Mouse (Mus musculus) lung, embryonic 15.5 days (tissue): ENCODE data around the gene Slc38a8. TPM values are rescaled to one million over a fixed set of nuclear protein-coding genes. Genes with fewer than 3 reads are reported as not detected.
A peak's percentile ranks its signal among the peaks of the same experiment; 100 is the strongest.

Source experiments
- ATAC-seq: fragments of 200-750 bp; cut with Nextera tagmentation; 2 replicates; pipeline ENCODE4 v1.8.0; 2017; ENCODE audit warnings: moderate number of reproducible peaks, borderline replicate concordance; ENCODE audit not compliant: low FRiP score, low TSS enrichment; ENCODE audit errors: extremely low read depth
- H3K27ac ChIP-seq: fragments of 300-500 bp; sonication (generic); 2 replicates; pipeline ENCODE4 v1.5.1; 2015; ENCODE audit warnings: moderate library complexity, mild to moderate bottlenecking, inconsistent platforms
- H3K27me3 ChIP-seq: fragments of 300-500 bp; sonication (generic); 2 replicates; pipeline ENCODE4 v1.6.1; 2015; ENCODE audit warnings: inconsistent platforms
- H3K36me3 ChIP-seq: fragments of 300-500 bp; sonication (generic); 2 replicates; pipeline ENCODE4 v1.6.1; 2015; ENCODE audit warnings: inconsistent platforms
- H3K4me1 ChIP-seq: fragments of 300-500 bp; sonication (generic); 2 replicates; pipeline ENCODE4 v1.6.1; 2015; ENCODE audit warnings: inconsistent platforms
- H3K4me2 ChIP-seq: fragments of 300-500 bp; sonication (generic); 2 replicates; pipeline ENCODE4 v1.6.1; 2015; ENCODE audit warnings: inconsistent platforms, mild to moderate bottlenecking, moderate library complexity
- H3K4me3 ChIP-seq: fragments of 300-500 bp; sonication (generic); 2 replicates; pipeline ENCODE4 v1.5.1; 2015; ENCODE audit warnings: mild to moderate bottlenecking, inconsistent platforms
- H3K9ac ChIP-seq: fragments of 300-500 bp; sonication (generic); 2 replicates; pipeline ENCODE4 v1.6.1; 2015; ENCODE audit warnings: inconsistent platforms
- H3K9me3 ChIP-seq: fragments of 300-500 bp; sonication (generic); 2 replicates; pipeline ENCODE4 v1.6.1; 2016; ENCODE audit warnings: inconsistent platforms
- WGBS: fragments of 180-500 bp; shearing (Covaris S2); methylation state at CpG from one replicate; pipeline ENCODE4 v1.1.7; 2015; 5-methylcytosine and 5-hydroxymethylcytosine counted together
- polyA plus RNA-seq: library from polyadenylated mRNA; unstranded; fragments of >200 nt; fragmentation: Nextera tagmentation; extraction: Ambion mirVana; gene quantifications from 2 replicates; pipeline ENCODE4 v1.2.1, GENCODE M21; 2015

The Slc38a8 gene
- polyA plus RNA-seq, 1 experiment from 2014 or later: not detected

DNA sequence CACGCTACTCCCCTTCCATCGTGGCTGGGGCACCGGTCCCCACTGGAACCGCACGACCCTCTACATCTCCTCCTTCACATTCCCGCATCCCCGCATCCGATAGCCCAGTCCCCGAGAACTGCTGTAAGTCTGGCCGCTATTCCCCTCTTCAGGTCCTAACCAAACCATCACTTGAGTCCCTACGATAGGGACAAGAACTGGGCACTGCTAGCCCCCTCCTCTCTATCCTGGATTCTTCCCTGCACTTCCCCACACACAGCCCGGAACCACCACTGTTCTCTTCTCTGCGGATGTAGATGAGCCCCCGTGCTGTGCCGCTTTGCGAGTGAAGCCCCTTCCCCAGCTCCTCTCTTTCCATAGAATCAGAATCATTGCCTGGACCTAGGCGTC, 53.7 kb downstream of the Slc38a8 start:
- Histone ChIP-seq H3K27ac (no peak overlapping the region), H3K9ac (no peak overlapping the region), H3K4me3 (peak overlapping the region; percentile 59), H3K9me3 (no peaks in the 10 kb centered on the region), H3K27me3 (peaks cover 44% of the 10 kb centered on the region), H3K4me1 (peaks cover 13% of the 10 kb centered on the region), H3K4me2 (peak overlapping the region; percentile 99), H3K36me3 (no peaks in the 10 kb centered on the region)
- WGBS: 3% methylated on average over 17 of the region's 17 CpGs
- no peak for ATAC-seq

DNA sequence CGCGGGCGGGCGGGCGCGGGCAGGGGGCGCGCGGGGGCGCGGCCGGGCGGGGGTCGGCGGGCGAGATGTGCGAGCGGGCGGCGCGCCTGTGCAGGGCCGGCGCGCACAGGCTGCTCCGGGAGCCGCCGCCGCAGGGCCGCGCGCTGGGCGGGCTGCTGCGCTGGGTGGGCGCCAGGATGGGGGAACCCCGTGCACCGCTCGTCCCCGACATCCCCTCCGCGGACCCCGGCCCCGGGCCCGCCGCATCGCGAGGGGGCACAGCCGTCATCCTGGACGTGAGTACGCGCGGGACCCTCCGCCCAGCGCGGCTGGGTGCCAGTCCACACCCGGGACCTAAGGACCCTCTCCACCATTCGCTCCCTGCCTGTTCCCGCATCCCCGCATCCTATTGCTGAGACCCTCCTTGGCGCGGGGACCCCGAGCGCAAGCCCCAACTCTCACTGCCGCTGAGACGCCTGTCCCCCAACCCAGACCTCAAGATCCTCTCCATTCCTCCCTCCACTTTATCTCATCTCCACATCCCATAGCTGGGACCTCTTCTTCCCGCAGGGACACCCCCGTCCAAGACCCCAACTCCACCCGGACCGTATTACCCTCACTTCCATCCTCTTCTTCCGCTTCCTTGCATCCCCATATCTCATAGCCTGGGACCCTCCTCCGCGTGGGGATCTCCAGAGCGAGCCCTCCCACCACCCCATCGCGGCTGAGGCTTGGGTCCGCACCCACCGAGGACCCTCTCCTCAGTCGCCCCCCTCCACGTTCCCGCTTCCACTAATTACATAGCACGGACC, 54.3 kb downstream of the Slc38a8 start:
- ATAC-seq: peak; percentile 28; the same call in 1 of the 2 replicates
- WGBS: under 1% methylated on average over 44 of the region's 80 CpGs
- peak overlapping the region; percentile 34 for H3K9ac ChIP-seq

DNA sequence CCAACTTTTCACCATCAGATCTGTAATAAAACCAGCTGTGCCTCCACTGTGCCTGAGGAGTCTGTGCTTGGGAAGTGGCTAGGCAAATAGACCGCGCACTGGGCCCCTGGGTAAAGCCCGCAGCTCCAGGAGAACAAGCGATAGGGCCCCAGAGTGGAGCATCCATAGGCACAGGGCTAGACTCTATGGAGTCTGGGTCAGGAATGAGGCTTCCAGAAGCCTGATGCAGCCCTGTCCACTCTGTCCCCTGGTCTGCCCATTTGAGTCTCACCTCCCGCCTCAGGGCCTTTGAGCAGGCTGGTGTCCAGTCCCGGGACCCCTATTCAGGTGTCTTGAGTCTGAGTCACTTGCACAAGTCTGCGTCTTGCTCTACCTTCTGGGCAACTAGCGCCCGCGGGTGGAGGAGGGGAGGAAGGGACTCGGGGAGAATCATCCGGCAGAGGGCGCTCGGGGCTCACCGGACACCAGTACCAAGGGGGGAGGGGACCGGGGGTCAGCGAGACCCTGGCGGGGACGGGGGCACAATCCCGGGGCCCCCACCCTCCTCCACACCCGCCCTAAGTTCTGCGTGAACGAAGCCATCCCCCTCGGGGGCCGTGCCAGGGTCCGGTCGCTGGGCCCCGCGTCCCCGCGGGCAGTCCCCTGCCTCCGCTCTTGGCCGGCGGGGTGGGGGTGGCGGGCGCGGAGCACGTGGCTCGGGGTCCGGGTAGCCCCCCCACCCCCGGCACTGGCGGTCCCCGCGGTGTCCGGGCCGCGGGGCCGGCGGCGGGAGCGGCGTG, 55.1 kb downstream of the Slc38a8 start, which contains the start of gene Necab2:
Necab2 (plus strand) TSS at position 509 of the 779 bp plus-strand sequence.
- Histone ChIP-seq H3K4me2 (peak within 1 kb of the TSS; percentile 99), H3K4me1 (peaks cover 13% of the 10 kb centered on the region), H3K9me3 (no peaks in the 10 kb centered on the region), H3K27ac (no peak within 1 kb of the TSS), H3K9ac (peak within 1 kb of the TSS; percentile 51), H3K4me3 (peak within 1 kb of the TSS; percentile 59), H3K27me3 (peaks cover 44% of the 10 kb centered on the region), H3K36me3 (no peaks in the 10 kb centered on the region)
- peak; percentile 58 for ATAC-seq
- 1% methylated on average over 37 of the region's 52 CpGs for WGBS

More for the DNA sequence above, 54.3 kb downstream of the Slc38a8 start:
- peaks cover 13% of the 10 kb centered on the region for H3K4me1 ChIP-seq
- peak overlapping the region; percentile 59 for H3K4me3 ChIP-seq
- no peaks in the 10 kb centered on the region for H3K36me3 ChIP-seq
- H3K4me2 ChIP-seq: peak overlapping the region; percentile 99
- H3K27me3 ChIP-seq: peaks cover 44% of the 10 kb centered on the region
- no peaks in the 10 kb centered on the region for H3K9me3 ChIP-seq
- no peak overlapping the region for H3K27ac ChIP-seq

DNA sequence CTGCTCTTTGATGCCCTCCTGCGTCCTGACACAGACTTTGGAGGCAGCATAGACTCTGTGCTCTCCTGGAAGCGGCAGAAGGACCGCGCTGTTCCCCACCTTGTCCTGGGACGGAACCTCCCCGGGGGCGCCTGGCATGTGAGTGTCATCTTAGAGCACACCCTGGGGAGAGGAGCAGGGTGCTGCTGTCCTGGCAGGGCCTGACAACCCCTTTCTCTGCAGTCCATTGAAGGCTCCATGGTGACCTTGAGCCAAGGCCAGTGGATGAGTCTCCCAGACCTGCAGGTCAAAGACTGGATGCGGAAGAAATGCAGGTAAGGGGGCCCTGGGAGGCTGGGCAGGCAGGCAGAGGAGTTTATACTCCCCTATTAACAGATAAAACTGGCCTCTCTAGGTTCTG, 58.5 kb downstream of the Slc38a8 start:
- Histone ChIP-seq H3K36me3 (no peaks in the 10 kb centered on the region), H3K27me3 (peaks cover 20% of the 10 kb centered on the region), H3K27ac (no peak overlapping the region), H3K9ac (no peak overlapping the region), H3K4me2 (no peak overlapping the region), H3K4me3 (no peak overlapping the region), H3K9me3 (no peaks in the 10 kb centered on the region), H3K4me1 (peaks cover 35% of the 10 kb centered on the region)
- ATAC-seq: no peak
- WGBS: 87% methylated on average over 8 of the region's 8 CpGs

DNA sequence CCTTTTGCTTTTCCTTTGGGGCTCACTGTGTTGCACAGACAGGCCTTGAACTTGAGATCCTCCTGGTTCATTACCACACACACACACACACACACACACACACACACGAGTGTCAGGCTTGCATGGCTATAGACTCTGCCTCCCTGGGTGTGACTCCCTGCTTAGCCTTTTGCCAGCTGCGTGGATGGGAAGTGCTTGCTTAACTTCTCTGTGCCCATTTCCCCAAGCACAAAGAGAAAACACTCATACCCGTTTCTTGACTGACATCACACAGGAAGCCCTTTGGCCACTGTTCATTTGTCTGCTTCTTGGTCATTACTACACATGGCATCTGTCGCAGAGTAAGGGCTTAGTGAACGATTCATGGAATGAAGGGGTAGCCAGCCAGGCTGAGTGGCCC, 59.5 kb downstream of the Slc38a8 start:
- no peaks in the 10 kb centered on the region for H3K36me3 ChIP-seq
- peaks cover 11% of the 10 kb centered on the region for H3K27me3 ChIP-seq
- WGBS: 53% methylated on average over 5 of the region's 5 CpGs
- no peak overlapping the region for H3K27ac ChIP-seq
- H3K9ac ChIP-seq: no peak overlapping the region
- no peak for ATAC-seq
- no peaks in the 10 kb centered on the region for H3K9me3 ChIP-seq
- H3K4me2 ChIP-seq: no peak overlapping the region
- H3K4me1 ChIP-seq: peaks cover 33% of the 10 kb centered on the region
- H3K4me3 ChIP-seq: no peak overlapping the region

DNA sequence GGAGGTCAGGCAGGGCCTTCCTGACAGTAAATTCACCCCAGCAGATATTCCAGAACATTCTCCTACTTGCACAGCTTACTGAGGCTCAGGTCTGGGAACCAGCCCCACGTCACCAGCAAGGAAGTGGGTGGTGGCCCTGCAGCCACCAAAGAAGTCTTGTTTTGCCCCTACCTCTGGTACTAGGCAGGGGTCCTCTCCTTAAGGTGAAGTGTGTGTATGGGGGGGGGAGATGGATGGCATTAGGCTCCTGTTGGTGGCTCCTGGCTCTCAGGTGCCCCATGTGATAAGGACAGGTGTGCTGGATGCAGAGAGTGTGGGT, 60.6 kb downstream of the Slc38a8 start:
- H3K27ac ChIP-seq: no peak overlapping the region
- WGBS: 44% methylated on average over 1 of the region's 1 CpGs
- peak; percentile 6; the same call in 1 of the 2 replicates for ATAC-seq
- H3K27me3 ChIP-seq: 0 out of 2 replicates have a peak, but pooled peaks cover 2% of the 10 kb centered on the region
- peaks cover 32% of the 10 kb centered on the region for H3K4me1 ChIP-seq
- no peaks in the 10 kb centered on the region for H3K36me3 ChIP-seq
- H3K4me3 ChIP-seq: no peak overlapping the region
- H3K4me2 ChIP-seq: peak overlapping the region; percentile 35
- H3K9me3 ChIP-seq: no peaks in the 10 kb centered on the region
- H3K9ac ChIP-seq: no peak overlapping the region

DNA sequence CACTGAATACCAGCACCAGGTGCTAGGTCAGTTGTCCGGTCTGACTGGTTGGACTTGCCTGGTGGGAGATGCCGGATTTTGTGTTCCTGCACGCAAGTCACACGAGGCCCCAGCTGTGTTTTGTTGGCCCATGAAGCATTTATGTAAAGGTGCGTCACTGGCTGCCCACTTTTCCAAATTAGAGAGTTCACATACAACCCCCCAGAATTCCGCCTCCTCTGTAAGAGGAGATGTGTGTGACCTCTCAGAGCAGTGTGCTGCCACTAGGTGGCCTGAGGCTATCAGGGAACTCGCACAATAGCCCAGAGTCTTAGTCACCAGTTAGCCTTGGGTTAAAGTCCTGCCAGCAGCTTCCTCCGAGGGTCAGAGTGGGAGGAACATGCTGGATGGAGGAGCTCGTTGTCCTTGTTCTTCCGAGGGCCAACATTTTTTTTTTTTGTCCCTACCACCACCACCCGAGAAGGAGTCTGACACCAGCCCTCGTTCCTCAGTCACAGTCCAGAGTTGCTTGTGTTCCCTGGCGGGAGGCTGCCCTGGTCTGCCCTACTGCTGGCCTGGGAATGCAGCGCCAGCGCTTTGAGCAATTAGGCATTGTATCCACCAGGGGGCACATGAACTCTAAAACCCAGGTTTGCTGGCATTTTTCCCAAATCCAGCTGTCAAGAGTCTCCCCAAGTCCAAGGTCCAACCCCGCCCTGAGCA, 61.1 kb downstream of the Slc38a8 start:
- H3K4me2 ChIP-seq: peak overlapping the region; percentile 35
- 14% methylated on average over 16 of the region's 16 CpGs for WGBS
- H3K4me3 ChIP-seq: no peak overlapping the region
- no peaks in the 10 kb centered on the region for H3K36me3 ChIP-seq
- no peaks in the 10 kb centered on the region for H3K9me3 ChIP-seq
- peak overlapping the region; percentile 62 for H3K27ac ChIP-seq
- peaks cover 30% of the 10 kb centered on the region for H3K4me1 ChIP-seq
- no peak overlapping the region for H3K9ac ChIP-seq
- H3K27me3 ChIP-seq: 0 out of 2 replicates have a peak, but pooled peaks cover 2% of the 10 kb centered on the region
- peak; percentile 60; the same call in 1 of the 2 replicates for ATAC-seq

DNA sequence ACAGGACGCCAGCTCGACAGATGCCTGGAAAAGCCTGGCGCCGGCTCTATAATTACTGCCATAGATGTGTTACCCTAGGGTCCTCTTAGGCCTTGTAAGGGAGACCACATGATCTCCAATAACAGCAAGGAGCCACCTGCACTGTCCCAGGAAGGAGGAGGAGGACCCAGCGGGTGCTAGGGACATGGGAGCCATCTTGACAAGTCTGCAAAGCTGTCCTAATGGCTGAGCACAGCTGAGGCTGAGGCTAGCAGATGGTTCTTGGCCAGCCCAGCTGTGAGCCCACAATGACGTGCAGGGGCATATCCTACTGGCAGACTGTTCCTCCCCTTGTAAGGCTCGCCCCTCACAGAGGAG, 61.6 kb downstream of the Slc38a8 start:
- 0 out of 2 replicates have a peak, but pooled peaks cover 2% of the 10 kb centered on the region for H3K27me3 ChIP-seq
- no peak overlapping the region for H3K4me2 ChIP-seq
- peaks cover 30% of the 10 kb centered on the region for H3K4me1 ChIP-seq
- H3K36me3 ChIP-seq: no peaks in the 10 kb centered on the region
- 0 out of 2 replicates have a peak, but pooled peaks have one; percentile 6 for ATAC-seq
- WGBS: 64% methylated on average over 7 of the region's 7 CpGs
- H3K9ac ChIP-seq: no peak overlapping the region
- peak overlapping the region; percentile 62 for H3K27ac ChIP-seq
- H3K9me3 ChIP-seq: no peaks in the 10 kb centered on the region
- H3K4me3 ChIP-seq: no peak overlapping the region

DNA sequence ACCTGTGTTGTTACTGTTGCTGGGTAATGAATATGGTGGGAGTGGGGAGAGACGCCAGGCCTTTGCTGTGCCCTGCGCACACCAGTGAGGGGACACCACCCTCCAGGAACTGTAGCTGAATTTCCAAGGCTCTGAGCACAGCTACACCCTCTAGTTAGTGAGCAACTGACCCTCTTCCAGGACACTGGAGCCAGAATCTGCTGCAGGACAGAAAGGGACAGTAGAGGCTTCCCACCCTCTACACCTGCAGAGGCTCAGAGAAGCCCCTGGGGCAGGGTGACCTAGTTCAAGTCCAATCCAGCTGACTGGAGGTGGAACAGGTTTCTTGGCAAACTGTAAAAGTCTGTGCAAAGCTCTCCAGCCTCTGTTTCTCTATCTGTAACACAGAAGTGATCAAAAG, 62.1 kb downstream of the Slc38a8 start:
- Histone ChIP-seq H3K9ac (no peak overlapping the region), H3K4me2 (no peak overlapping the region), H3K36me3 (no peaks in the 10 kb centered on the region), H3K27ac (no peak overlapping the region), H3K4me3 (no peak overlapping the region), H3K4me1 (peaks cover 30% of the 10 kb centered on the region), H3K9me3 (no peaks in the 10 kb centered on the region), H3K27me3 (no peaks in the 10 kb centered on the region)
- 92% methylated on average over 2 of the region's 2 CpGs for WGBS
- ATAC-seq: no peak

DNA sequence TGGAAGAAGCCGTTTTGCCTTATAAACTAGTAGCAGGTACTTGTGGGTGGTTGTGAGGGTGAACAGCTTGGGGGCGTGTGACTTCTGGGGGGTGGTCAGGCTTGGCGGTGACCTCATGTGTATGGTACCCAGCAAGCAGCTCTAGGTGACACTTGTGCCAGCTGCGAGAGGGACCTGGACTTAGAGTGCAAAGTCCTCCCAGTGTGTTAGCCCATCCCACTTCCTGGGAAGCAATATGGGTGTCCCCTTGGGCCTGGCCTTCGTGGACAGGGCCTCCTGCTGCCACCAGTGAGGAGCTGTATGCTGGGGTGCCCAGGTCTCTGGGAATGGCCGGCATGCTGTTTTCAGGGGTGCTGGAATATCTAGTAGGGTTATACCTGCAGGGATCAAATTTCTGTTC, 62.6 kb downstream of the Slc38a8 start:
- H3K27ac ChIP-seq: no peak overlapping the region
- H3K36me3 ChIP-seq: no peaks in the 10 kb centered on the region
- H3K4me2 ChIP-seq: no peak overlapping the region
- no peak overlapping the region for H3K4me3 ChIP-seq
- no peak overlapping the region for H3K9ac ChIP-seq
- H3K9me3 ChIP-seq: no peaks in the 10 kb centered on the region
- H3K27me3 ChIP-seq: no peaks in the 10 kb centered on the region
- no peak for ATAC-seq
- WGBS: 67% methylated on average over 6 of the region's 6 CpGs
- H3K4me1 ChIP-seq: peaks cover 30% of the 10 kb centered on the region

DNA sequence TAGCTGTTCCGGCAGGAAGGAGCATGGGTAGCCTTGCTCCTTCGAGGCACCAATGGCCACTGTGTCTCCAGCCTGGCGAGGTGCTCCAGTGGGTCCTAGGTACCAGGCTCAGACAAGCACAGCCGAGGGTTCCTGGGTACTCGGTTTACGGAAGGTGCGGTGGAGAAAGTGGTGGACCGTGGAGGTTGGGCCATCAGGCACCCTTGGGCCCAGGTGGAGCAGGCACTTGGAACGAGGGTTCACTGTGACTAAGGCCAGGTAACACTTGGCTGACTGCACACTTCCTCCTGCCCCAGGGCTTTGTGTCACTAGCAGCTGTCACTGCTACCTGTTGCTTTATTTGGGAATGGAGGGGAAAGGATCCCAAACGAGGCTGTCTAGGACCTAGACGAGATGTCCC, 64.0 kb downstream of the Slc38a8 start:
- ATAC-seq: no peak
- Histone ChIP-seq H3K4me2 (0 out of 2 replicates have a peak overlapping the region, but pooled peaks have one; percentile 11), H3K4me1 (peaks cover 30% of the 10 kb centered on the region), H3K9me3 (no peaks in the 10 kb centered on the region), H3K36me3 (no peaks in the 10 kb centered on the region), H3K27ac (no peak overlapping the region), H3K9ac (no peak overlapping the region), H3K4me3 (no peak overlapping the region), H3K27me3 (no peaks in the 10 kb centered on the region)
- WGBS: 68% methylated on average over 11 of the region's 11 CpGs
